Mouse (Mus musculus) E14TG2a.4 (cell line): ENCODE measurements around the gene Wdr60.

Experiments
- CTCF ChIP-seq: conservative IDR thresholded peaks from 2 replicates; pipeline ENCODE4 v1.5.1; 2014; ENCODE audit warnings: low read length
- NANOG ChIP-seq: IDR thresholded peaks from 2 replicates; pipeline ENCODE4 v1.6.1; 2014; ENCODE audit warnings: borderline replicate concordance, low read length, mixed read lengths
- POU5F1 ChIP-seq: IDR thresholded peaks from 2 replicates; pipeline ENCODE4 v1.6.1; 2014; ENCODE audit warnings: low read length, borderline replicate concordance

DNA sequence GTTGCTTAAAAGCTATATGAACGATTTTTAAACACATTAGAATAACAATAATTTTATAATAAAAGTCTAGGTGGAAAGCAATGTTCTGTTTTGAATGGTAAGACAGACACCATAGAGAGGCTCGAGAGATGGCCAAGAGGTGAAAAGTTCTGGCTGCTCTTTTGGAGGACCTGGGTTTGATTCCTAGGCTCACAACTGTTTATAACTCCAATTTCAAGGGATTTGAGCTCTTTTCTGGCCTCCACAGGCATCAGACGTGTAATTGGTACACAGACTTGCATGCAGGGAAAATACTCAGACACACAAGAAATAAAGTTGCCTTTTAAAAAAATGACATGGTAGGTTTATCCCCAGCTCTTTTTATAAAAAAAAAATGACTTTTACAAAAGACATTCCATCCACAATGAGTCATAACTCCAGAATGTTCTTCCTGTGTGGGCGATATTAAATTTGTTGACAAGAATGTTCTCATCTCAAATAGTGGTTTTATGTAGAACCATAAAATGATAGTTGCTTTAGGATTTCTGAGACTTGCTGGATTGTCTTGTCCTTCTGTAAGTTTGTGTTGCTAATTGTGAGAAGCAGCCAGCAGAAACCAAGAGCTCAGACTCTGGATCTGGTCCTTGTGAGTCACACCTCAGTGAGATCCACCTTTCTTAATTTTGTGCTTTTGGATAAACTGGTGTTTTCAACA is 30.9 kb upstream of the Wdr60 start:
- TF ChIP-seq CTCF (no peak), POU5F1 (no peak), NANOG (no peak)
